Mouse (Mus musculus): Measurements from ENCODE around the gene Trip4.

DNA sequence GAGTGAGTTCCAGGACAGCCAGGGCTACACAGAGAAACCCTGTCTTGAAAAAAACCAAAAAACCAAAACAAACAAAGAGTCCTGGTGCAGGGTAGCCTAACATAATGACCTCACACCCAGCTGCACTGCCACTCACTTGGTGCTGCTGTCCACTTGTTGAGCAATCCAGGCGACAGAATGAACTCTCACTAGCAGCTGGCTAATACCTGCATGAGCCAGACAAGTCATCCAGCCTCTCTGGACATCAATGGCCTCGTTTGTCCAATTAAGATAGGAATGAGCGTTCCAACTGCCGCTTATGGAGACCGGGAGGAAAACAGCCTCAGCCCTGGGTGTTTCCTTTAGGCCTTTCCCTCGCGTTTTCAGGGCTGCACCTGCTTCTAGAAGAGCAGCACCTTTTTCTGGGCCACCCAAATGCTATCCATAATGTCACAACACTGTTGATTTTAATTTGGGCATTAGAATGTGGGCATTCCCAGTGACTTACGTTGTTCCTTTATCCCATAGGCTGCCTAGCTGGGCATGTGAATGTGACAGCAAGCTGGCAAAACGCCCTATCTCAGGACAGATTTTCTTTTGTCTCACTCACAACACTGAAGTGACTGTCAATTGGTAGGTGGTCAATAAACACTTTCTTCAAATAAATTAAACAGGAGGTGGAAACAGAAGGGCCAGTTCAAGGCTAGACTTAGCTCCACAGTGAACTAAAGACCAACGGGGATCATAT lies 73.8 kb downstream of the Trip4 start:
- TF ChIP-seq CTCF (IDR thresholded peaks at IDR 0.05) (no peak), EP300 (IDR thresholded peaks at IDR 0.05) (no peak)

Measured in lung, postnatal 0 days (tissue).